Mouse (Mus musculus) layer of hippocampus, adult 8-10 months (tissue): ENCODE measurements around the gene Qdpr. TPM values are rescaled to one million over a fixed set of nuclear protein-coding genes. Genes with fewer than 3 reads are reported as not detected.

Source experiments
- DNase-seq, 2 experiments: peaks; one replicate each; pipeline ENCODE4 v3.0.0; 2022; ENCODE audit warnings: low spot score in 2 of 2
- total RNA-seq, 4 experiments: library from RNA; stranded (reverse); gene quantifications; 2 replicates each; pipeline ENCODE4 v1.2.4; 2022

Gene Qdpr
- total RNA-seq, 4 experiments from 2014 or later: 206 to 221 (median 212) TPM

DNA sequence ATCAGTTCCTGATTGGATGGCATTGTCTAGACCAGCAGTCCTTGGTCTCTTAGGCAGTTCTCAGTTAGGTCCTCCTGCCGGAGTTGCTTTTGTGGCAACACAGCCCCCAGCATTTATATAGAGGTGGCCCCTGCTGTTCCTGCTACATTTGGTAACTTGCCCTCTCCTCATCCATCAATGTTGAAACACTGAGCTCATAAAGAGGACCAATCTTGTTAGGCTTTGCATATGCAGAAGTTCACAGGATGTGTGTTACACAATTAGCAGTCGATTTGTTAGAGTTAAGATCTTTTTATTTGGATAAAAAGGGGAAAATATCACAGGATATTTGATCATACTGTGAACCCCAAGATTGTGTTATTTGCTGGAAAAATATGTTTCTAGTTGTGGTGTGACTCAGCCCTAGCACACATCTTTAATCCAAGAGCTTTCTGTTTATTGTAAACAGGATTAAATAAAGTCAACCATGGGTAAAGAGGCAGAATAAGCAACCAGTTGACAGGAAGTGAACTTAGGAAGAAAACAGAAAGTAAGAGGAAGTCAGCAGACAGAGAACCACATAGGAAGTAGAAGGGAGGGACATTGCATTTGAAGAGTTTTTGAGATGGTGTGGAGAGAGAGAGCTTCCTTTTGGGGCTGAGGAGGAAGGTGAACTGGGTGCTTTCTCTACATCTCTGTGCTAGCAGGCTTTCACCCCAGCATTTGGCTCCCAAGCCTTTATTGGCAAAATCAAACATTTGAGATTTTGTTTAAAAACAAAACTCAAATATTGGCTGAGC lies 65.8 kb downstream of the Qdpr start:
- no peak for DNase-seq

Other genes starting within 250 kb of the Qdpr start
- gene Clrn2, start 3.5 kb upstream of the Qdpr start, total RNA-seq: under 1 TPM in 2 of 4 experiments, not detected in 2; 0.69 to 0.80 TPM
- 10 to 100 TPM; 62.0 to 95.0 (median 71.4) TPM for gene Lap3, start 43.1 kb upstream of the Qdpr start, total RNA-seq
- 100 to 1,000 TPM in 3 of 4 experiments, 10 to 100 TPM in 1; 88.0 to 105 (median 102) TPM for gene Med28, start 70.0 kb upstream of the Qdpr start, total RNA-seq
- gene Fam184b, start 189.4 kb upstream of the Qdpr start, total RNA-seq: 1 to 10 TPM; 5.4 to 9.0 (median 6.5) TPM
- 1 to 10 TPM in 1 of 4 experiments, under 1 TPM in 3; 0.29 to 1.2 (median 0.39) TPM for gene Ncapg, start 219.7 kb upstream of the Qdpr start, total RNA-seq